ENCODE assay signal across 29 mouse cellular contexts in genomic region chr11:76914366-76914765, GRCm38 (mm10). TPM values are rescaled to one million over a fixed set of nuclear protein-coding genes. Genes with fewer than 3 reads are reported as not detected.
DNase-seq lines count a peak whose midpoint lies in the region; ATAC-seq lines count a peak whose summit lies in the region.
"Had no signal": no experiment of that assay in that cellular context is flagged by ENCODE, and none has a peak within 500 bp of the region (broad histone marks: within the 10 kb centered on the region; RNA-seq: fewer than 3 reads in every experiment).

No protein-coding gene starts in this region.

- H3K9me3 ChIP-seq in liver, embryonic 16.5 days (replicated peaks; ENCODE audit: control insufficient read depth, low read length), result no peaks in the 10 kb centered on the region
- H3K9me3 ChIP-seq in liver, embryonic 12.5 days (replicated peaks), result no peaks in the 10 kb centered on the region
- H3K9me3 ChIP-seq: forebrain, embryonic 15.5 days; heart, embryonic 13.5 days; intestine, embryonic 15.5 days; limb, embryonic 10.5 days; midbrain, embryonic 13.5 days; neural tube, embryonic 13.5 days had no signal

- DNase-seq in gastrocnemius, postnatal 25 days, result peak; percentile 13
- DNase-seq in gastrocnemius, postnatal 36 days, result no peak
- peak; percentile 20 for DNase-seq in Muller cell, postnatal 12 days (ENCODE audit: inconsistent ontology term)
- DNase-seq in lung, postnatal 10 days, result peak; percentile 70
- DNase-seq in cerebellum, adult 11 months, result no peak
- DNase-seq in frontal cortex, postnatal 36 days (ENCODE audit: low spot score in 2 of 2), result no peak
- DNase-seq: adrenal gland, adult 2 months; cerebellum, adult 9-11 months; heart, postnatal 36 days; kidney, adult 9 months; kidney, postnatal 25 days; right cerebral cortex, postnatal 14 days had no signal

- no peak overlapping the region for H3K27ac ChIP-seq in liver, embryonic 16.5 days (ENCODE audit: low read length)
- no peak overlapping the region for H3K27ac ChIP-seq in liver, embryonic 12.5 days
- H3K27ac ChIP-seq: forebrain, embryonic 15.5 days; heart, embryonic 13.5 days; hindbrain, embryonic 14.5 days; intestine, embryonic 15.5 days; left cerebral cortex, adult 2 months; limb, embryonic 10.5 days; liver, embryonic 14.5 days; midbrain, embryonic 13.5 days; neural tube, embryonic 13.5 days had no signal

- H3K36me3 ChIP-seq in liver, embryonic 16.5 days (ENCODE audit: control insufficient read depth, insufficient read depth), result no peaks in the 10 kb centered on the region
- H3K36me3 ChIP-seq in liver, embryonic 12.5 days, result no peaks in the 10 kb centered on the region
- H3K36me3 ChIP-seq: forebrain, embryonic 15.5 days; heart, embryonic 13.5 days; intestine, embryonic 15.5 days; limb, embryonic 10.5 days; midbrain, embryonic 13.5 days; neural tube, embryonic 13.5 days had no signal

- 53% methylated on average over 7 of the region's 7 CpGs for WGBS in liver, embryonic 16.5 days (ENCODE audit: insufficient replicate concordance)
- WGBS in liver, embryonic 12.5 days (ENCODE audit: insufficient replicate concordance), result 66% methylated on average over 7 of the region's 7 CpGs

- no peak overlapping the region for H3K9ac ChIP-seq in liver, embryonic 16.5 days (ENCODE audit: low read depth, low read length)
- no peak overlapping the region for H3K9ac ChIP-seq in liver, embryonic 12.5 days
- H3K9ac ChIP-seq: forebrain, embryonic 15.5 days; heart, embryonic 13.5 days; hindbrain, embryonic 14.5 days; intestine, embryonic 15.5 days; liver, embryonic 14.5 days; midbrain, embryonic 13.5 days; neural tube, embryonic 13.5 days had no signal

- no peaks in the 10 kb centered on the region for H3K4me1 ChIP-seq in liver, embryonic 16.5 days (ENCODE audit: control insufficient read depth, low read depth, low read length)
- H3K4me1 ChIP-seq in liver, embryonic 12.5 days, result 0 out of 2 replicates have a peak, but pooled peaks cover 9% of the 10 kb centered on the region

- H3K27me3 ChIP-seq in liver, embryonic 16.5 days (ENCODE audit: control insufficient read depth, insufficient read depth, low read depth, low read length), result no peaks in the 10 kb centered on the region
- H3K27me3 ChIP-seq in liver, embryonic 12.5 days (replicated peaks), result 0 out of 2 replicates have a peak, but pooled peaks cover 5% of the 10 kb centered on the region
- H3K27me3 ChIP-seq: forebrain, embryonic 15.5 days; heart, embryonic 13.5 days; intestine, embryonic 15.5 days; midbrain, embryonic 13.5 days; neural tube, embryonic 13.5 days had no signal

- no peak overlapping the region for H3K4me3 ChIP-seq in liver, embryonic 16.5 days (ENCODE audit: low read depth, low read length)
- no peak overlapping the region for H3K4me3 ChIP-seq in liver, embryonic 12.5 days
- H3K4me3 ChIP-seq: forebrain, embryonic 15.5 days; heart, embryonic 13.5 days; intestine, embryonic 15.5 days; left cerebral cortex, adult 2 months; limb, embryonic 10.5 days; midbrain, embryonic 13.5 days; neural tube, embryonic 13.5 days had no signal

- no peak overlapping the region for H3K4me2 ChIP-seq in liver, embryonic 16.5 days (ENCODE audit: low read depth, low read length)
- H3K4me2 ChIP-seq in liver, embryonic 12.5 days, result no peak overlapping the region
- H3K4me2 ChIP-seq: forebrain, embryonic 15.5 days; heart, embryonic 13.5 days; hindbrain, embryonic 14.5 days; intestine, embryonic 15.5 days; midbrain, embryonic 13.5 days; neural tube, embryonic 13.5 days had no signal

- intact Hi-C loops in gastrocnemius, postnatal 36 days (cut with DNase I), result no loop called here

- peak; percentile 43; the same call in 1 of the 2 replicates for ATAC-seq in liver, embryonic 16.5 days (ENCODE audit: low read depth)
- ATAC-seq in liver, embryonic 12.5 days, result no peak
- ATAC-seq: forebrain, embryonic 15.5 days; intestine, embryonic 15.5 days; midbrain, embryonic 13.5 days had no signal

RNA-seq across cellular contexts. Expression of gene Blmh, which starts 10.2 kb away (rescaled TPM):
- total RNA-seq in gastrocnemius, postnatal 25 days (2021), result 10 to 100 TPM; 25.8 to 30.3 TPM
- 10 to 100 TPM; 29.6 to 33.0 TPM for total RNA-seq in gastrocnemius, postnatal 36 days (2021)
- 37.5 and 41.1 TPM in 2 replicates for polyA plus RNA-seq in liver, embryonic 16.5 days (2015; fragmentation: Nextera tagmentation; extraction: Ambion mirVana)
- 77.3 and 79.2 TPM in 2 replicates for polyA plus RNA-seq in liver, embryonic 12.5 days (2016; fragmentation: Nextera tagmentation; extraction: Ambion mirVana)

RNA-seq across cellular contexts. Expression of gene Tmigd1, which starts 12.4 kb away (rescaled TPM):
- not detected for total RNA-seq in gastrocnemius, postnatal 25 days (2021)
- total RNA-seq in gastrocnemius, postnatal 36 days (2021), result under 1 TPM in 1 of 2 experiments, not detected in 1; 0.41 TPM
- polyA plus RNA-seq in liver, embryonic 16.5 days (2015; fragmentation: Nextera tagmentation; extraction: Ambion mirVana), result 0.06 TPM in 1 of 2 replicates, not detected in the other
- polyA plus RNA-seq in liver, embryonic 12.5 days (2016; fragmentation: Nextera tagmentation; extraction: Ambion mirVana), result 0.10 TPM in 1 of 2 replicates, not detected in the other
- total RNA-seq: CH12.LX; granulocyte monocyte progenitor cell, adult 5-6 weeks; left cerebral cortex, adult 2 months; megakaryocyte, adult 5-6 weeks; MEL had no signal
- polyA plus RNA-seq: adrenal gland, adult 2 months; cortical plate, adult 2 months; embryonic facial prominence, embryonic 11.5 days; forebrain, embryonic 15.5 days; hindbrain, embryonic 14.5 days; liver, embryonic 14.5 days; midbrain, embryonic 13.5 days had no signal

Comparison
In these comparisons a context has a peak if more than half of its experiments do, and no peak if none do; other contexts are left out.
1. DNase-seq: peak in gastrocnemius, postnatal 25 days (single experiment), Muller cell, postnatal 12 days (single experiment) and lung, postnatal 10 days (single experiment); none in gastrocnemius, postnatal 36 days (0 of 2), cerebellum, adult 11 months (single experiment) and frontal cortex, postnatal 36 days (0 of 2).